8 mouse cellular contexts compared by ENCODE assay signal in the genomic region with DNA sequence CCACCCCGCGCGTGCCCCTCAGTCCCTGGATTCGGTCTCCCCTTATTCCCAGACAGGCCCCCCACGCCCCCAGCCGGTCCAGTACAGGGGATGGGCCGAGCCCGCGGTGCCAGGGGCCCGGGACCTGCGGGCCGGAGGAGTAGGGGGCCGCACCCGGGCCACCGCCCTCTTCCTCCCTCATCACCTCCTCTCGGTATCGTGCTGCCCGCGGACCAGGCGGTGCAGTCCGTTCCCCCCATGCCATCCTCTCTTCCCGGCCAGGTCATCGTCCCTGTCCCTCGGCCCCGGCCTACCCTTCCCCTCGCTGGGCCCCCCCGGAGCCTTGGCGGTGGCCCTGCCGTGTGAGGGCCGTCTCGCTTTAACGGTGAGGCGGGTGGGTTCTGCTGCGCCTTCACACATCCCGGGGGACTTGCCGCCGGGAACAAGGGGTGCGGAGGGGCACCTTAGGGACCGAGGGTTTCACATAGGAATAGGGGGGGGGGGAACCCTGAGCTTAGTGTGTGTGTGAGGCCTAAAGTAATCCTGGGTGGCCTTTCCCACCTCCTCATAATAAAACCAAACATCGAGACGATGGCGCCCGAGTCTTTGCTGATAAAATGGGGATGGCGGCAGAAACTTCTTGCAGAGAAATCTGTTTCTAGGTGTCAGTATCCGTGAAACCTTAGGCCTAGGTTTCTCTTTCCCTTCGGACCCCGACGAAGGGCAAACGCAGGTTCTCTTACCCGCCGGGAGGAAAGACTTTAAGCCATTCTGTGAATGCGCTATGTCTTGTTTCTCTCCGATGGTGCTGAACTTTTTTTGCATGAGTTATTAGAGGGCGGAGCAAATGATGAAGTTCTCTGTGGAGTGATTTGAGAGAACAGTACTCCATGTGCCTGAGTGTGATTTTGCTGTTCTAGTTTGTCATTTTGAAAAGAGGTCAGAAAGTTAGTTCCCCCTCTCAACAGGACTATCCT. TPM values are rescaled to one million over a fixed set of nuclear protein-coding genes. Genes with fewer than 3 reads are reported as not detected.
DNase-seq lines count a peak whose midpoint lies in the region; ATAC-seq and TF ChIP-seq lines count a peak whose summit lies in the region.

No protein-coding gene starts in this region.

- no peak for TF ChIP-seq POLR2A in brain, embryonic 14.5 days (IDR thresholded peaks at IDR 0.05; ENCODE audit: borderline replicate concordance, extremely low read depth, insufficient read depth, insufficient read length, poor library complexity, severe bottlenecking)

- H3K36me3 ChIP-seq in forebrain, embryonic 12.5 days (replicated peaks): no peaks in the 10 kb centered on the region
- H3K36me3 ChIP-seq in lung, embryonic 15.5 days: no peaks in the 10 kb centered on the region

- H3K4me1 ChIP-seq in forebrain, embryonic 12.5 days: peaks cover 7% of the 10 kb centered on the region
- peaks cover 9% of the 10 kb centered on the region; the same call in 1 of the 2 replicates for H3K4me1 ChIP-seq in lung, embryonic 15.5 days

- peak overlapping the region; percentile 95 for H3K9ac ChIP-seq in forebrain, embryonic 12.5 days
- H3K9ac ChIP-seq in lung, embryonic 15.5 days: peak overlapping the region; percentile 94

- H3K9me3 ChIP-seq in forebrain, embryonic 12.5 days: no peaks in the 10 kb centered on the region
- H3K9me3 ChIP-seq in lung, embryonic 15.5 days: no peaks in the 10 kb centered on the region

- intact Hi-C loops in heart, postnatal 10 days (cut with DNase I): loop anchor here (2.0 to 5.0 kb wide), 2 partner anchors 54 to 99 kb away; a partner anchor contains a TSS

- no peak for TF ChIP-seq CTCF in brain, embryonic 14.5 days (IDR thresholded peaks at IDR 0.05; ENCODE audit: borderline replicate concordance, extremely low read depth, insufficient read depth, insufficient read length)

- peak; percentile 76 for ATAC-seq in forebrain, embryonic 12.5 days (ENCODE audit: low FRiP score)
- ATAC-seq in lung, embryonic 15.5 days (ENCODE audit: borderline replicate concordance, extremely low read depth, low FRiP score, low TSS enrichment): peak; percentile 79

- WGBS in forebrain, embryonic 12.5 days: under 1% methylated on average over 54 of the region's 54 CpGs
- under 1% methylated on average over 47 of the region's 54 CpGs for WGBS in large intestine, adult 2 months
- WGBS in lung, embryonic 15.5 days: under 1% methylated on average over 54 of the region's 54 CpGs

- H3K27ac ChIP-seq in forebrain, embryonic 12.5 days: peak overlapping the region; percentile 95
- peak overlapping the region; percentile 95 for H3K27ac ChIP-seq in lung, embryonic 15.5 days

- peak overlapping the region; percentile 54 for H3K4me2 ChIP-seq in forebrain, embryonic 12.5 days
- peak overlapping the region; percentile 50 for H3K4me2 ChIP-seq in lung, embryonic 15.5 days

- H3K4me3 ChIP-seq in forebrain, embryonic 12.5 days (replicated peaks): peak overlapping the region; percentile 83
- H3K4me3 ChIP-seq in lung, embryonic 15.5 days: peak overlapping the region; percentile 91

- DNase-seq in ES-CJ7 (ENCODE audit: low read depth, low spot score): peak; percentile 43
- DNase-seq in brain, embryonic 14.5 days (ENCODE audit: low read depth): peak; percentile 69
- DNase-seq in heart, postnatal 10 days: peak; percentile 55 to 67
- DNase-seq in large intestine, adult 2 months (ENCODE audit: low read depth, low spot score): peak; percentile 39
- peak; percentile 41 for DNase-seq in ovary, postnatal 10 days (ENCODE audit: low spot score)
- peak; percentile 16 to 42 for DNase-seq in thymus, postnatal 10 days (ENCODE audit: low spot score in 2 of 2)

- no peaks in the 10 kb centered on the region for H3K27me3 ChIP-seq in forebrain, embryonic 12.5 days
- no peaks in the 10 kb centered on the region for H3K27me3 ChIP-seq in lung, embryonic 15.5 days

RNA-seq across cellular contexts. Expression of a gene that starts 0.8 kb away (rescaled TPM):
- 29.4 and 40.0 TPM in 2 replicates for polyA plus RNA-seq in brain, embryonic 14.5 days (2012; rRNA removed)
- 30.0 and 35.1 TPM in 2 replicates for polyA plus RNA-seq in forebrain, embryonic 12.5 days (2016; fragmentation: Nextera tagmentation; extraction: Ambion mirVana)
- 10 to 100 TPM; 34.0 to 35.4 TPM for total RNA-seq in heart, postnatal 10 days (2021)
- polyA plus RNA-seq in large intestine, adult 2 months (2012; rRNA removed): 2.1 and 10.0 TPM in 2 replicates
- polyA plus RNA-seq in lung, embryonic 15.5 days (2015; fragmentation: Nextera tagmentation; extraction: Ambion mirVana): 24.2 TPM in 2 replicates

RNA-seq across cellular contexts. Expression of a gene that starts 55.6 kb away (rescaled TPM):
- 14.5 and 16.0 TPM in 2 replicates for polyA plus RNA-seq in brain, embryonic 14.5 days (2012; rRNA removed)
- polyA plus RNA-seq in forebrain, embryonic 12.5 days (2016; fragmentation: Nextera tagmentation; extraction: Ambion mirVana): 33.6 and 38.4 TPM in 2 replicates
- total RNA-seq in heart, postnatal 10 days (2021): 10 to 100 TPM; 16.1 to 18.5 TPM
- 4.5 and 7.6 TPM in 2 replicates for polyA plus RNA-seq in large intestine, adult 2 months (2012; rRNA removed)
- polyA plus RNA-seq in lung, embryonic 15.5 days (2015; fragmentation: Nextera tagmentation; extraction: Ambion mirVana): 35.8 and 36.7 TPM in 2 replicates

Comparison
In these comparisons a context has a peak if more than half of its experiments do, and no peak if none do; other contexts are left out.
1. Peak in every context shown above with its lines: DNase-seq, ATAC-seq, H3K4me3 ChIP-seq and H3K27ac ChIP-seq.